Mouse (Mus musculus) heart, embryonic 11.5 days (tissue): Measurements from ENCODE around the gene Cxcr4. TPM values are rescaled to one million over a fixed set of nuclear protein-coding genes. Genes with fewer than 3 reads are reported as not detected.
A peak's percentile ranks its signal among the peaks of the same experiment; 100 is the strongest.
"Not testable (repeated sequence)": the region's sequence is repeated elsewhere in the genome, so short reads cannot be mapped to it uniquely, and the experiment has no call there.

Source experiments
- ATAC-seq: fragments of 200-750 bp; cut with Nextera tagmentation; replicated peaks from 2 replicates; pipeline ENCODE4 v1.8.0; 2017; ENCODE audit warnings: moderate library complexity; ENCODE audit not compliant: insufficient number of reproducible peaks, low FRiP score, low TSS enrichment
- H3K27ac ChIP-seq: fragments of 300-500 bp; sonication (generic); 2 replicates; pipeline ENCODE4 v1.5.1; 2014; ENCODE audit warnings: mild to moderate bottlenecking, low read depth, low read length
- H3K27me3 ChIP-seq: fragments of 300-500 bp; sonication (generic); 2 replicates; pipeline ENCODE4 v1.6.1; 2014; ENCODE audit warnings: mild to moderate bottlenecking, low read length, mixed read lengths; ENCODE audit not compliant: control insufficient read depth, insufficient read depth
- H3K36me3 ChIP-seq: fragments of 300-500 bp; sonication (generic); 2 replicates; pipeline ENCODE4 v1.6.1; 2014; ENCODE audit warnings: mild to moderate bottlenecking, low read length, moderate library complexity, mixed read lengths; ENCODE audit not compliant: control insufficient read depth, insufficient read depth
- H3K4me1 ChIP-seq: fragments of 300-500 bp; sonication (generic); 2 replicates; pipeline ENCODE4 v1.6.1; 2014; ENCODE audit warnings: low read length; ENCODE audit not compliant: control insufficient read depth, insufficient read depth
- H3K4me2 ChIP-seq: fragments of 300-500 bp; sonication (generic); 2 replicates; pipeline ENCODE4 v1.6.1; 2014; ENCODE audit warnings: mild to moderate bottlenecking, moderate library complexity
- H3K4me3 ChIP-seq: fragments of 300-500 bp; sonication (generic); 2 replicates; pipeline ENCODE4 v1.5.1; 2014; ENCODE audit warnings: low read depth, low read length
- H3K9ac ChIP-seq: fragments of 300-500 bp; sonication (generic); 2 replicates; pipeline ENCODE4 v1.6.1; 2014; ENCODE audit warnings: mild to moderate bottlenecking, low read depth, low read length, moderate library complexity
- H3K9me3 ChIP-seq: fragments of 300-500 bp; sonication (generic); replicated peaks from 2 replicates; pipeline ENCODE4 v1.6.1; 2016; ENCODE audit warnings: low read length; ENCODE audit not compliant: control insufficient read depth
- WGBS: fragments of 180-500 bp; shearing (Covaris S2); extraction: QIAGEN DNeasy Blood & Tissue Kit; methylation state at CpG from one replicate; pipeline ENCODE4 v1.1.7; 2014; ENCODE audit not compliant: insufficient replicate concordance; 5-methylcytosine and 5-hydroxymethylcytosine counted together
- polyA plus RNA-seq: library from polyadenylated mRNA; unstranded; fragments of >200 nt; fragmentation: Nextera tagmentation; extraction: Ambion mirVana; gene quantifications from 2 replicates; pipeline ENCODE4 v1.2.1, GENCODE M21; 2014

The Cxcr4 gene
- polyA plus RNA-seq, 1 experiment from 2014 or later = 1.9 TPM

DNA sequence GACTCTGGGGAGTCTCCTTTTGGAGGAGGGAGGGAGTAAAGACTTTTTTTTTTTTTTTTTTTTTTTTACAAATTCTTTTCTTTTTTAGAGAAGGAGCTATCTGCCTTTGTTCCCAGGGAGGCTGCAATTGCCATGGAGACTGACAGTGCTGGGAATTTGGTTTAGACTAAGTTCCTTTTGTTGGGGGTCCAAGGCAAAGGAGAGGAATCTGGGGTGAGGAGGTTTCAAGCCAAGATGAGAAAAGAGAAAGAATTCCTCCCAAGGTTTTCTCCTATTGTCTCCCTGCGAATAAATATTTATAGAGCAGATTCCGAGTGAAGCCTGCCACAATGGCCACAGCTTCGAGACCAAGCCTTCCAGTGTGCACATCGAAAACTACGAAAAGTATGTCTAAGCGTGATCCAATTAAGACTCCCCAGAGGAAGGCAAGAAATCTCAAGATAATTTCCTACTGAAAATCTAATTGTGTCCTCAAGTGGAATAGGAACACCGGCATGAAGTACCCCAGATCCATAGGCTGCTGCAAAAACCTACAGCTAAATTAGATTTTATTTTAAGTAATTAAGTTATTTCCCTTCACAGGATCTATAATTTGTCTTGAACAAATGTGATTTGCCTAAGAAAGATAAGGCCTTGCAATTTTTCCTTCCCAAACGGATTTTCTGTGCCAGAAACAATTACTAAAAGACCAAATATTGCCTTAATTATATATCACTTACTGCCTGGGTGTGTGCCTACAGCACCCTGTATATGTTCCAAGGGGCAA lies 5.7 kb downstream of the Cxcr4 start:
- H3K27me3 ChIP-seq = peaks cover 19% of the 10 kb centered on the region
- 0 out of 2 replicates have a peak, but pooled peaks cover 3% of the 10 kb centered on the region for H3K4me1 ChIP-seq
- H3K27ac ChIP-seq = no peak overlapping the region
- no peak overlapping the region for H3K4me3 ChIP-seq
- H3K9me3 ChIP-seq = no peaks in the 10 kb centered on the region
- no peak overlapping the region for H3K9ac ChIP-seq
- no peak for ATAC-seq
- WGBS = 64% methylated on average over 8 of the region's 8 CpGs
- no peaks in the 10 kb centered on the region for H3K36me3 ChIP-seq
- H3K4me2 ChIP-seq = no peak overlapping the region

- H3K27ac ChIP-seq = no peak overlapping the region
- 0 out of 2 replicates have a peak, but pooled peaks cover under 1% of the 10 kb centered on the region for H3K4me1 ChIP-seq
- peaks cover 3% of the 10 kb centered on the region; the same call in 1 of the 2 replicates for H3K9me3 ChIP-seq
- H3K36me3 ChIP-seq = no peaks in the 10 kb centered on the region
- WGBS = 68% methylated on average over 3 of the region's 3 CpGs
- H3K4me2 ChIP-seq = no peak overlapping the region
- H3K9ac ChIP-seq = no peak overlapping the region
- H3K27me3 ChIP-seq = peaks cover 12% of the 10 kb centered on the region
- ATAC-seq = no peak
- H3K4me3 ChIP-seq = no peak overlapping the region
These were observed 6.5 kb downstream of the Cxcr4 start for GRCm38 (mm10) chr1:128585396-128586161.

DNA sequence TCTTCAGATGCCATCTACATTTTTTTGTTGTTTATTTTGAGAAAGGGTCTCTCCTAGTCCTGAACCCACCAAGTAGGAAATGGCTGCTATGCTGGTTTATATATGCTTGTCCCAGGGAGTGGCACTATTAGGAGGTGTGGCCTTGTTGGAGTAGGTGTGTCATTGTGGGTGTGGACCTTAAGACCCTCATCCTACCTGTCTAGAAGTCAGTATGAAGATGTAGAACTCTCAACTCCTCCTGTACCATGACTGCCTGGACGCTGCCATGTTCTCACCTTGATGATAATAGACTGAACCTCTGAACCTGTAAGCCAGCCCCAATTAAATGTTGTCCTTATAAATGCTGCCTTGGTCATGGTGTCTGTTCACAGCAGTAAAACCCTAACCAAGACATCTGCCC lies 7.4 kb downstream of the Cxcr4 start:
- H3K4me2 ChIP-seq, H3K9ac ChIP-seq, H3K27me3 ChIP-seq, H3K4me1 ChIP-seq, H3K36me3 ChIP-seq, H3K27ac ChIP-seq, H3K9me3 ChIP-seq, ATAC-seq, H3K4me3 ChIP-seq: not testable (repeated sequence)
- 80% methylated on average over 1 of the region's 1 CpGs for WGBS

GRCm38 (mm10) chr1:128583279-128583872 lies 8.7 kb downstream of the Cxcr4 start:
- no peak overlapping the region for H3K9ac ChIP-seq
- H3K4me1 ChIP-seq = no peaks in the 10 kb centered on the region
- no peak for ATAC-seq
- H3K9me3 ChIP-seq = peaks cover 3% of the 10 kb centered on the region; the same call in 1 of the 2 replicates
- H3K4me3 ChIP-seq = no peak overlapping the region
- WGBS = 49% methylated on average over 6 of the region's 6 CpGs
- no peak overlapping the region for H3K27ac ChIP-seq
- no peaks in the 10 kb centered on the region for H3K27me3 ChIP-seq
- H3K36me3 ChIP-seq = no peaks in the 10 kb centered on the region
- no peak overlapping the region for H3K4me2 ChIP-seq

DNA sequence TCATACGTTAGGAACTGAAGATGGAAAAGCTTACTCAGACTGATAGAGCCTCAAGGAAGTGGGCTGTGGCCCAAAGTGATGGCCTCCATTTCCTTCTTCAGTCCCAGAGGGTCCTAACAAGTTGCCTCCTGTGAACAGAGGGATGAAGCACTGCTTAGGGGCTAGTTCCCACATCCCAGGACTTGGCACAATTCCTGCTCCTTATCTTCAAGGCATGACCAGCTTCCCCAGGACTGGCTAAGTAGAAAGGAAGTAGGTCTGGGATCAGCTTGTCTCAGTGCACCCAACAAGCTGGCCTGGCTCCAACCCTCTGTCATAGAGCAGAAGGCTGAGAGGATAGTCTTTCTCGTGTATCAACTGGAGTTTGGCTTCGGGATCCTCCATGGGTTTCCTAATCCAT lies 11.8 kb downstream of the Cxcr4 start:
- no peak overlapping the region for H3K27ac ChIP-seq
- H3K4me3 ChIP-seq = no peak overlapping the region
- WGBS = 58% methylated on average over 3 of the region's 3 CpGs
- H3K4me1 ChIP-seq = no peaks in the 10 kb centered on the region
- peaks cover 3% of the 10 kb centered on the region; the same call in 1 of the 2 replicates for H3K9me3 ChIP-seq
- no peak overlapping the region for H3K4me2 ChIP-seq
- no peak overlapping the region for H3K9ac ChIP-seq
- no peaks in the 10 kb centered on the region for H3K27me3 ChIP-seq
- no peaks in the 10 kb centered on the region for H3K36me3 ChIP-seq
- peak; percentile 57; the same call in 1 of the 2 replicates for ATAC-seq

DNA sequence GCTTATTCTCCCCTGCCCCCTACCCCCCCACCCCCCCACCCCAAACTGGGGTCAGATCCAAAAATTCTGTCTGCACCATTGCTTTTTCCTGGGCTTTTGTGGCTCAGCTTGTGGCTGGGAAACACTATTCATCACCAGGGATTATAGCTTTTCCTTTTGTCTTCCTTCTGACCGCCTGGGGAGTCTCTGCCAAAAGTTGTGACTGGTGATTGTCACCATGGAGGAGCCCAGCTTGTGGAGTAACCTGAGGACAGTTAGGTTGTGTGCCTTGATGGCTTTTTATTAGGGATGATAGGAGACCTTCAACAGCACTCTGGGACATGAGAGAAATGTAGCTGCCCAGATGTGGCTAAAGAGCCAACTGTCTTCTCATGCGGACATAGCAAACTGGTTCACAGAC lies 13.6 kb downstream of the Cxcr4 start:
- Histone ChIP-seq H3K9ac (no peak overlapping the region), H3K9me3 (peaks cover 3% of the 10 kb centered on the region; the same call in 1 of the 2 replicates), H3K36me3 (no peaks in the 10 kb centered on the region), H3K27me3 (no peaks in the 10 kb centered on the region), H3K4me3 (no peak overlapping the region), H3K4me2 (no peak overlapping the region), H3K27ac (no peak overlapping the region), H3K4me1 (0 out of 2 replicates have a peak, but pooled peaks cover 2% of the 10 kb centered on the region)
- WGBS = 79% methylated on average over 2 of the region's 2 CpGs
- no peak for ATAC-seq

DNA sequence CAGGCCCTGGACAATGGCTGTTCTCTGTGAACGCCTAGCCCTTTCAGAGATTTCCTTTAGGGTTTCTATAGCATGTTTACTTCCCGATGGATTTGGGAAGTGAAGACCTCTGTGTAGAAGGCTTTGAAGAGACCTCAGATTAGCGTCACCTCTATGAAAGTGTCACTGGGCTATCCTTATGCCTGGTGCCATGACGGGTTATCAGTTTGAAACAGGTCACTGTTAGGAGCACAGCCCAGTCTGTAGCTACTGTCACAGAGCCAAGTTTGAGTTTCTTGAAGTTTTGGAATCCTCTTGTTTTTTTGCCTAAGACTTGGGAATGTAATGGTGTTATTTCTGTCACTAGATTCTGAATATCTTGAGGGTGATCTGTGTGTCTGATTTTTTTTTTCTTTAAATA lies 17.0 kb downstream of the Cxcr4 start:
- Histone ChIP-seq H3K27me3 (no peaks in the 10 kb centered on the region), H3K36me3 (no peaks in the 10 kb centered on the region), H3K27ac (no peak overlapping the region), H3K9ac (no peak overlapping the region), H3K4me2 (no peak overlapping the region), H3K4me1 (peaks cover 7% of the 10 kb centered on the region), H3K9me3 (no peaks in the 10 kb centered on the region), H3K4me3 (no peak overlapping the region)
- ATAC-seq = no peak
- WGBS = 63% methylated on average over 4 of the region's 4 CpGs

GRCm38 (mm10) chr1:128571033-128571432 lies 21.1 kb downstream of the Cxcr4 start:
- H3K36me3 ChIP-seq = no peaks in the 10 kb centered on the region
- H3K4me2 ChIP-seq = no peak overlapping the region
- H3K27me3 ChIP-seq = no peaks in the 10 kb centered on the region
- no peak overlapping the region for H3K27ac ChIP-seq
- ATAC-seq = no peak
- WGBS = 30% methylated on average over 3 of the region's 3 CpGs
- no peak overlapping the region for H3K4me3 ChIP-seq
- no peak overlapping the region for H3K9ac ChIP-seq
- H3K4me1 ChIP-seq = peaks cover 7% of the 10 kb centered on the region
- H3K9me3 ChIP-seq = no peaks in the 10 kb centered on the region
